18 mouse cellular contexts compared by ENCODE assay signal in the genomic region with DNA sequence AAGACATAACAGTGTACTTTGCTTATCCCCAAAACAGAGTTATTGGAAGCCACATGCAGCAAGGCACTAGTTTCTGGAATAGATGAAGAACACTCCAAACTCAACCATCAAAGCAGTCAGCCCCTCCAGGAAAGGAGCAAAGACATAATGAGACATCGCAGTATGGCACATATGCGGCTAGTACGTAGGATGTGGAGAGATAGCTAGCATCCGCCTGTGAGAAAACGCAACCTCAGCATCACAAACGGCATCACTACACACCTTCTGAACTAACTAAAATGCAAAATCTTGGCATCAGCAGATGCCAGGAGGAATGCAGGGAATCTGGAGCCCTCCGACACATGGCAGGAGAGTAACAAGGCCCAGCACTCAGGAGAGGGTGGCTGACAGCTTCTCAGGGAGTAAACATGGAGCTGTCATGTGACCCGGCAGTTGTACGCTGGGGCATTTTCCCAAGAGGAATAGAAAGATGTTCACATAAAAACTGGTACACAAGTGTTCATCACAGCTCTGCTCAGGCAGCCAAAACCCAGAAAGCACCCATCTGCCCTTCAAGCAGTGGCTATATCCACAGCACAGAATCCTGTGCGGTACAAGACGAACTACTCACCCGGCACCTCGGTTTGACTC. TPM values are rescaled to one million over a fixed set of nuclear protein-coding genes. Genes with fewer than 3 reads are reported as not detected.
A peak's percentile ranks its signal among the peaks of the same experiment; 100 is the strongest.
DNase-seq lines count a peak whose midpoint lies in the region; ATAC-seq lines count a peak whose summit lies in the region.
"Had no signal": no experiment of that assay in that cellular context is flagged by ENCODE, and none has a peak within 500 bp of the region (broad histone marks: within the 10 kb centered on the region; RNA-seq: fewer than 3 reads in every experiment).

No protein-coding gene starts in this region.

- no peak overlapping the region for H3K4me2 ChIP-seq in forebrain, embryonic 14.5 days (ENCODE audit: low read length)
- no peak overlapping the region for H3K4me2 ChIP-seq in midbrain, embryonic 11.5 days
- H3K4me2 ChIP-seq: embryonic facial prominence, embryonic 13.5 days; heart, embryonic 11.5 days; hindbrain, embryonic 15.5 days had no signal

- no peaks in the 10 kb centered on the region for H3K27me3 ChIP-seq in forebrain, embryonic 14.5 days (replicated peaks; ENCODE audit: control insufficient read depth, insufficient read depth, low read length)
- no peaks in the 10 kb centered on the region for H3K27me3 ChIP-seq in forebrain, embryonic 10.5 days (ENCODE audit: poor library complexity, severe bottlenecking)
- H3K27me3 ChIP-seq in midbrain, embryonic 11.5 days (ENCODE audit: control insufficient read depth, insufficient read depth, low read length) = no peaks in the 10 kb centered on the region
- no peaks in the 10 kb centered on the region for H3K27me3 ChIP-seq in midbrain, embryonic 10.5 days (ENCODE audit: low read depth, poor library complexity, severe bottlenecking)
- H3K27me3 ChIP-seq: embryonic facial prominence, embryonic 13.5 days; hindbrain, embryonic 15.5 days had no signal

- H3K4me1 ChIP-seq in forebrain, embryonic 14.5 days (ENCODE audit: control insufficient read depth, insufficient read depth, low read length) = no peaks in the 10 kb centered on the region
- peaks cover 12% of the 10 kb centered on the region for H3K4me1 ChIP-seq in forebrain, embryonic 10.5 days
- H3K4me1 ChIP-seq in midbrain, embryonic 11.5 days (ENCODE audit: control insufficient read depth, insufficient read depth, low read length) = no peaks in the 10 kb centered on the region
- H3K4me1 ChIP-seq in midbrain, embryonic 10.5 days = peaks cover 9% of the 10 kb centered on the region
- H3K4me1 ChIP-seq: embryonic facial prominence, embryonic 13.5 days; hindbrain, embryonic 15.5 days had no signal

- H3K9ac ChIP-seq in forebrain, embryonic 14.5 days (ENCODE audit: low read length) = no peak overlapping the region
- H3K9ac ChIP-seq in midbrain, embryonic 11.5 days (ENCODE audit: low read length) = no peak overlapping the region
- H3K9ac ChIP-seq: embryonic facial prominence, embryonic 13.5 days; hindbrain, embryonic 15.5 days had no signal

- peak; percentile 61; the same call in 1 of the 2 replicates for ATAC-seq in forebrain, embryonic 14.5 days
- ATAC-seq in midbrain, embryonic 11.5 days (ENCODE audit: low FRiP score) = no peak
- ATAC-seq: intestine, postnatal 0 days; midbrain, embryonic 16.5 days had no signal

- no peaks in the 10 kb centered on the region for H3K9me3 ChIP-seq in forebrain, embryonic 14.5 days (replicated peaks; ENCODE audit: control insufficient read depth, low read length)
- H3K9me3 ChIP-seq in forebrain, embryonic 10.5 days = no peaks in the 10 kb centered on the region
- H3K9me3 ChIP-seq in midbrain, embryonic 11.5 days (ENCODE audit: control insufficient read depth, low read length) = no peaks in the 10 kb centered on the region
- H3K9me3 ChIP-seq in midbrain, embryonic 10.5 days (replicated peaks) = no peaks in the 10 kb centered on the region
- H3K9me3 ChIP-seq: embryonic facial prominence, embryonic 13.5 days; hindbrain, embryonic 15.5 days had no signal

- H3K27ac ChIP-seq in forebrain, embryonic 14.5 days (ENCODE audit: low read depth, low read length) = no peak overlapping the region
- H3K27ac ChIP-seq in forebrain, embryonic 10.5 days = no peak overlapping the region
- H3K27ac ChIP-seq in midbrain, embryonic 11.5 days (ENCODE audit: low read depth, low read length) = no peak overlapping the region
- no peak overlapping the region for H3K27ac ChIP-seq in midbrain, embryonic 10.5 days (replicated peaks)
- H3K27ac ChIP-seq: embryonic facial prominence, embryonic 13.5 days; hindbrain, embryonic 15.5 days had no signal

- DNase-seq in forebrain, embryonic 14.5 days (ENCODE audit: low spot score) = peak; percentile 62
- DNase-seq in forebrain, embryonic 10.5 days (ENCODE audit: extremely low spot score, low spot score) = no peak
- peak; percentile 39 for DNase-seq in midbrain, embryonic 11.5 days (ENCODE audit: low spot score, missing footprints)
- DNase-seq in midbrain, embryonic 10.5 days (ENCODE audit: low spot score) = no peak
- DNase-seq in layer of hippocampus, postnatal 14 days (ENCODE audit: low spot score in 2 of 2) = peak; percentile 54 to 55
- DNase-seq in right cerebral cortex, postnatal 4 days = peak; percentile 10
- no peak for DNase-seq in adrenal gland, postnatal 10 days
- no peak for DNase-seq in urinary bladder, adult 18-20 months (ENCODE audit: low spot score in 2 of 2)
- DNase-seq: cerebellum, adult 2 months; gastrocnemius, postnatal 25 days; heart, postnatal 14 days; lung, postnatal 10 days had no signal

- no peak overlapping the region for H3K4me3 ChIP-seq in forebrain, embryonic 14.5 days (ENCODE audit: low read depth, low read length)
- no peak overlapping the region for H3K4me3 ChIP-seq in forebrain, embryonic 10.5 days
- no peak overlapping the region for H3K4me3 ChIP-seq in midbrain, embryonic 11.5 days (ENCODE audit: low read depth, low read length)
- H3K4me3 ChIP-seq in midbrain, embryonic 10.5 days = no peak overlapping the region
- H3K4me3 ChIP-seq: embryonic facial prominence, embryonic 13.5 days; hindbrain, embryonic 15.5 days had no signal

- H3K36me3 ChIP-seq in forebrain, embryonic 14.5 days (ENCODE audit: control insufficient read depth, insufficient read depth, low read length) = no peaks in the 10 kb centered on the region
- H3K36me3 ChIP-seq in forebrain, embryonic 10.5 days (replicated peaks) = no peaks in the 10 kb centered on the region
- H3K36me3 ChIP-seq in midbrain, embryonic 11.5 days (ENCODE audit: control insufficient read depth, insufficient read depth, low read length) = no peaks in the 10 kb centered on the region
- no peaks in the 10 kb centered on the region for H3K36me3 ChIP-seq in midbrain, embryonic 10.5 days
- H3K36me3 ChIP-seq: embryonic facial prominence, embryonic 13.5 days; hindbrain, embryonic 15.5 days had no signal

- WGBS in forebrain, embryonic 14.5 days = 79% methylated on average over 13 of the region's 13 CpGs
- 95% methylated on average over 13 of the region's 13 CpGs for WGBS in forebrain, embryonic 10.5 days
- 94% methylated on average over 13 of the region's 13 CpGs for WGBS in midbrain, embryonic 11.5 days
- 93% methylated on average over 13 of the region's 13 CpGs for WGBS in midbrain, embryonic 10.5 days

RNA-seq across cellular contexts. Expression of a gene that starts 55.3 kb away (rescaled TPM):
- 63.2 and 66.1 TPM in 2 replicates for polyA plus RNA-seq in forebrain, embryonic 14.5 days (2014; fragmentation: Nextera tagmentation; extraction: Ambion mirVana)
- polyA plus RNA-seq in forebrain, embryonic 10.5 days (2016; fragmentation: Nextera tagmentation; extraction: Ambion mirVana) = 27.9 and 30.4 TPM in 2 replicates
- 26.0 and 27.5 TPM in 2 replicates for polyA plus RNA-seq in midbrain, embryonic 11.5 days (2014; fragmentation: Nextera tagmentation; extraction: Ambion mirVana)
- polyA plus RNA-seq in midbrain, embryonic 10.5 days (2016; fragmentation: Nextera tagmentation; extraction: Ambion mirVana) = 25.5 and 29.8 TPM in 2 replicates
- 1 to 10 TPM; 5.1 to 9.5 TPM for total RNA-seq in layer of hippocampus, postnatal 14 days (2021)
- total RNA-seq in adrenal gland, postnatal 10 days (2021) = 10 to 100 TPM; 13.2 to 20.9 TPM
- total RNA-seq: megakaryocyte, adult 5-6 weeks had no signal

Comparison
In these comparisons a context has a peak if more than half of its experiments do, and no peak if none do; other contexts are left out.
1. DNase-seq: peak in forebrain, embryonic 14.5 days (single experiment), midbrain, embryonic 11.5 days (single experiment), layer of hippocampus, postnatal 14 days (2 of 2) and right cerebral cortex, postnatal 4 days (single experiment); none in forebrain, embryonic 10.5 days (single experiment), midbrain, embryonic 10.5 days (single experiment), adrenal gland, postnatal 10 days (single experiment) and urinary bladder, adult 18-20 months (0 of 2).